Mouse (Mus musculus) kidney, adult 2 months (tissue): ENCODE results near the gene Gna15.

ENCODE experiments used
- CTCF ChIP-seq: fragments of 200-500 bp; conservative IDR thresholded peaks from 2 replicates; pipeline ENCODE4 v1.5.1; 2011; ENCODE audit warnings: low read depth, mild to moderate bottlenecking, control low read depth, low read length, moderate library complexity, mixed read lengths; ENCODE audit not compliant: insufficient read depth, insufficient read length
- POLR2A ChIP-seq: fragments of 200-500 bp; IDR thresholded peaks from one replicate; pipeline ENCODE4 v1.6.1; 2011; ENCODE audit warnings: low read depth, low read length, control low read depth

GRCm38 (mm10) chr10:81502658-81503057 is 21.4 kb downstream of the Gna15 start:
- TF ChIP-seq CTCF = peak; percentile 92
- no peak for TF ChIP-seq POLR2A
